Mouse (Mus musculus) kidney, embryonic 15.5 days (tissue): ENCODE results near the gene Gucy2e. TPM values are rescaled to one million over a fixed set of nuclear protein-coding genes. Genes with fewer than 3 reads are reported as not detected.

ENCODE experiments used
- ATAC-seq: fragments of 200-750 bp; cut with Nextera tagmentation; replicated peaks from 2 replicates; pipeline ENCODE4 v1.8.0; 2017; ENCODE audit warnings: moderate TSS enrichment; ENCODE audit not compliant: low FRiP score
- H3K27ac ChIP-seq: fragments of 300-500 bp; sonication (generic); 2 replicates; pipeline ENCODE4 v1.5.1; 2015; ENCODE audit warnings: mild to moderate bottlenecking, inconsistent platforms
- H3K27me3 ChIP-seq: fragments of 300-500 bp; sonication (generic); 2 replicates; pipeline ENCODE4 v1.6.1; 2015; ENCODE audit warnings: inconsistent platforms
- H3K36me3 ChIP-seq: fragments of 300-500 bp; sonication (generic); 2 replicates; pipeline ENCODE4 v1.6.1; 2015; ENCODE audit warnings: inconsistent platforms
- H3K4me1 ChIP-seq: fragments of 300-500 bp; sonication (generic); 2 replicates; pipeline ENCODE4 v1.6.1; 2015; ENCODE audit warnings: inconsistent platforms
- H3K4me2 ChIP-seq: fragments of 300-500 bp; sonication (generic); 2 replicates; pipeline ENCODE4 v1.6.1; 2015; ENCODE audit warnings: moderate library complexity, mild to moderate bottlenecking, inconsistent platforms
- H3K4me3 ChIP-seq: fragments of 300-500 bp; sonication (generic); replicated peaks from 2 replicates; pipeline ENCODE4 v1.5.1; 2015; ENCODE audit warnings: mild to moderate bottlenecking, inconsistent platforms
- H3K9ac ChIP-seq: fragments of 300-500 bp; sonication (generic); 2 replicates; pipeline ENCODE4 v1.6.1; 2015; ENCODE audit warnings: mild to moderate bottlenecking, inconsistent platforms
- H3K9me3 ChIP-seq: fragments of 300-500 bp; sonication (generic); replicated peaks from 2 replicates; pipeline ENCODE4 v1.6.1; 2016; ENCODE audit warnings: inconsistent platforms
- WGBS: fragments of 180-500 bp; shearing (Covaris S2); methylation state at CpG from one replicate; pipeline ENCODE4 v1.1.7; 2015; ENCODE audit warnings: mixed read lengths; 5-methylcytosine and 5-hydroxymethylcytosine counted together
- polyA plus RNA-seq: library from polyadenylated mRNA; unstranded; fragments of >200 nt; fragmentation: Nextera tagmentation; extraction: Ambion mirVana; gene quantifications from 2 replicates; pipeline ENCODE4 v1.2.1, GENCODE M21; 2015

The Gucy2e gene
- 0.09 and 0.17 TPM in 2 replicates for polyA plus RNA-seq

GRCm38 (mm10) chr11:69236926-69237260 is at the start of gene Gucy2e:
TSS of gene Gucy2e (minus strand) at chr11:69237036.
- Histone ChIP-seq H3K4me3 (peak within 1 kb of the TSS; percentile 52), H3K27me3 (peaks cover 43% of the 10 kb centered on the region), H3K4me2 (peak within 1 kb of the TSS; percentile 90), H3K9ac (peak within 1 kb of the TSS; percentile 48), H3K36me3 (no peaks in the 10 kb centered on the region), H3K9me3 (no peaks in the 10 kb centered on the region), H3K27ac (peak within 1 kb of the TSS; percentile 84), H3K4me1 (peaks cover 24% of the 10 kb centered on the region)
- ATAC-seq: no peak
- WGBS: 22% methylated on average over 13 of the region's 13 CpGs

GRCm38 (mm10) chr11:69277267-69277666 is 40.4 kb upstream of the Gucy2e start:
- Histone ChIP-seq H3K4me2 (no peak overlapping the region), H3K9me3 (no peaks in the 10 kb centered on the region), H3K36me3 (no peaks in the 10 kb centered on the region), H3K4me1 (no peaks in the 10 kb centered on the region), H3K27me3 (no peaks in the 10 kb centered on the region), H3K9ac (no peak overlapping the region), H3K4me3 (no peak overlapping the region), H3K27ac (no peak overlapping the region)
- ATAC-seq: no peak
- 66% methylated on average over 5 of the region's 5 CpGs for WGBS

- Histone ChIP-seq H3K36me3 (no peaks in the 10 kb centered on the region), H3K4me2 (no peak overlapping the region), H3K27me3 (peaks cover 6% of the 10 kb centered on the region; the same call in 1 of the 2 replicates), H3K9ac (no peak overlapping the region), H3K4me1 (no peaks in the 10 kb centered on the region), H3K27ac (no peak overlapping the region), H3K9me3 (no peaks in the 10 kb centered on the region), H3K4me3 (no peak overlapping the region)
- no peak for ATAC-seq
- WGBS: 61% methylated on average over 2 of the region's 2 CpGs
Measured at GRCm38 (mm10) chr11:69276081-69276480, 39.2 kb upstream of the Gucy2e start.

- no peak overlapping the region for H3K4me2 ChIP-seq
- no peak overlapping the region for H3K4me3 ChIP-seq
- H3K9me3 ChIP-seq: no peaks in the 10 kb centered on the region
- H3K4me1 ChIP-seq: no peaks in the 10 kb centered on the region
- WGBS: 78% methylated on average over 6 of the region's 6 CpGs
- no peak overlapping the region for H3K27ac ChIP-seq
- peaks cover 9% of the 10 kb centered on the region for H3K27me3 ChIP-seq
- no peak overlapping the region for H3K9ac ChIP-seq
- H3K36me3 ChIP-seq: no peaks in the 10 kb centered on the region
- ATAC-seq: no peak
Measured at GRCm38 (mm10) chr11:69275650-69276049, 38.8 kb upstream of the Gucy2e start.

- Histone ChIP-seq H3K9ac (no peak overlapping the region), H3K4me2 (no peak overlapping the region), H3K36me3 (no peaks in the 10 kb centered on the region), H3K9me3 (no peaks in the 10 kb centered on the region), H3K4me3 (no peak overlapping the region), H3K27ac (no peak overlapping the region), H3K4me1 (peaks cover 3% of the 10 kb centered on the region; the same call in 1 of the 2 replicates), H3K27me3 (peaks cover 22% of the 10 kb centered on the region)
- WGBS: 45% methylated on average over 16 of the region's 16 CpGs
- ATAC-seq: no peak
Measured at GRCm38 (mm10) chr11:69272122-69272740, 35.4 kb upstream of the Gucy2e start.

- H3K9me3 ChIP-seq: no peaks in the 10 kb centered on the region
- no peak overlapping the region for H3K4me3 ChIP-seq
- H3K27me3 ChIP-seq: peaks cover 22% of the 10 kb centered on the region
- ATAC-seq: no peak
- no peak overlapping the region for H3K27ac ChIP-seq
- H3K9ac ChIP-seq: no peak overlapping the region
- H3K4me1 ChIP-seq: peaks cover 14% of the 10 kb centered on the region
- 17% methylated on average over 13 of the region's 13 CpGs for WGBS
- no peaks in the 10 kb centered on the region for H3K36me3 ChIP-seq
- no peak overlapping the region for H3K4me2 ChIP-seq
Measured at GRCm38 (mm10) chr11:69269575-69269974, 32.7 kb upstream of the Gucy2e start.

GRCm38 (mm10) chr11:69268100-69268499 is 31.3 kb upstream of the Gucy2e start:
- Histone ChIP-seq H3K36me3 (no peaks in the 10 kb centered on the region), H3K27me3 (peaks cover 22% of the 10 kb centered on the region), H3K4me2 (no peak overlapping the region), H3K9ac (no peak overlapping the region), H3K4me1 (peaks cover 21% of the 10 kb centered on the region), H3K9me3 (no peaks in the 10 kb centered on the region), H3K27ac (no peak overlapping the region), H3K4me3 (no peak overlapping the region)
- no peak for ATAC-seq
- 81% methylated on average over 13 of the region's 13 CpGs for WGBS

GRCm38 (mm10) chr11:69267341-69267740 is 30.5 kb upstream of the Gucy2e start:
- no peak for ATAC-seq
- WGBS: 34% methylated on average over 7 of the region's 7 CpGs

GRCm38 (mm10) chr11:69266253-69266652 is 29.4 kb upstream of the Gucy2e start:
- Histone ChIP-seq H3K4me3 (peak overlapping the region; percentile 14; the same call in 1 of the 2 replicates), H3K27me3 (peaks cover 18% of the 10 kb centered on the region), H3K27ac (no peak overlapping the region), H3K4me1 (peaks cover 21% of the 10 kb centered on the region), H3K36me3 (no peaks in the 10 kb centered on the region), H3K4me2 (peak overlapping the region; percentile 48), H3K9ac (no peak overlapping the region), H3K9me3 (no peaks in the 10 kb centered on the region)
- no peak for ATAC-seq
- 10% methylated on average over 10 of the region's 10 CpGs for WGBS

More at GRCm38 (mm10) chr11:69267341-69267740, 30.5 kb upstream of the Gucy2e start:
- H3K27me3 ChIP-seq: peaks cover 22% of the 10 kb centered on the region
- no peaks in the 10 kb centered on the region for H3K36me3 ChIP-seq
- H3K4me1 ChIP-seq: peaks cover 21% of the 10 kb centered on the region
- H3K27ac ChIP-seq: no peak overlapping the region
- no peaks in the 10 kb centered on the region for H3K9me3 ChIP-seq
- no peak overlapping the region for H3K4me3 ChIP-seq
- H3K9ac ChIP-seq: no peak overlapping the region
- no peak overlapping the region for H3K4me2 ChIP-seq

- ATAC-seq: no peak
- H3K9ac ChIP-seq: no peak overlapping the region
- no peaks in the 10 kb centered on the region for H3K9me3 ChIP-seq
- no peaks in the 10 kb centered on the region for H3K36me3 ChIP-seq
- H3K4me3 ChIP-seq: no peak overlapping the region
- H3K4me2 ChIP-seq: no peak overlapping the region
- H3K4me1 ChIP-seq: peaks cover 21% of the 10 kb centered on the region
- H3K27me3 ChIP-seq: peaks cover 11% of the 10 kb centered on the region
- WGBS: 77% methylated on average over 9 of the region's 9 CpGs
- no peak overlapping the region for H3K27ac ChIP-seq
Measured at GRCm38 (mm10) chr11:69265410-69265809, 28.6 kb upstream of the Gucy2e start.

GRCm38 (mm10) chr11:69264276-69264675 is 27.4 kb upstream of the Gucy2e start:
- no peak overlapping the region for H3K27ac ChIP-seq
- H3K27me3 ChIP-seq: peaks cover 3% of the 10 kb centered on the region; the same call in 1 of the 2 replicates
- H3K9me3 ChIP-seq: no peaks in the 10 kb centered on the region
- H3K4me2 ChIP-seq: no peak overlapping the region
- WGBS: 38% methylated on average over 2 of the region's 2 CpGs
- peaks cover 19% of the 10 kb centered on the region for H3K4me1 ChIP-seq
- no peak overlapping the region for H3K4me3 ChIP-seq
- no peaks in the 10 kb centered on the region for H3K36me3 ChIP-seq
- no peak for ATAC-seq
- H3K9ac ChIP-seq: no peak overlapping the region

- no peaks in the 10 kb centered on the region for H3K27me3 ChIP-seq
- peaks cover 7% of the 10 kb centered on the region; the same call in 1 of the 2 replicates for H3K4me1 ChIP-seq
- ATAC-seq: no peak
- H3K9ac ChIP-seq: no peak overlapping the region
- no peak overlapping the region for H3K4me3 ChIP-seq
- no peaks in the 10 kb centered on the region for H3K9me3 ChIP-seq
- no peak overlapping the region for H3K4me2 ChIP-seq
- H3K27ac ChIP-seq: no peak overlapping the region
- 89% methylated on average over 1 of the region's 1 CpGs for WGBS
- H3K36me3 ChIP-seq: no peaks in the 10 kb centered on the region
Measured at GRCm38 (mm10) chr11:69260111-69260510, 23.3 kb upstream of the Gucy2e start.

- H3K4me2 ChIP-seq: peak overlapping the region; percentile 27; the same call in 1 of the 2 replicates
- H3K4me1 ChIP-seq: 0 out of 2 replicates have a peak, but pooled peaks cover under 1% of the 10 kb centered on the region
- H3K27me3 ChIP-seq: no peaks in the 10 kb centered on the region
- no peak overlapping the region for H3K27ac ChIP-seq
- no peaks in the 10 kb centered on the region for H3K36me3 ChIP-seq
- no peak overlapping the region for H3K4me3 ChIP-seq
- 59% methylated on average over 5 of the region's 5 CpGs for WGBS
- H3K9ac ChIP-seq: no peak overlapping the region
- ATAC-seq: no peak
- no peaks in the 10 kb centered on the region for H3K9me3 ChIP-seq
Measured at GRCm38 (mm10) chr11:69258287-69258686, 21.5 kb upstream of the Gucy2e start.
